Mouse (Mus musculus) c-Kit-positive CD71-negative TER-119-negative erythroid progenitor cells, embryonic 14.5 days (primary cell): ENCODE results near the gene Pitpnb.

ENCODE experiments used
- DNase-seq: peaks from one replicate; pipeline ENCODE4 v3.0.0-alpha.2; 2013; ENCODE audit warnings: low read depth

Pitpnb gene

GRCm38 (mm10) chr5:111421424-111421823 lies 90.9 kb downstream of the Pitpnb start:
- no peak for DNase-seq

- no peak for DNase-seq
Measured at GRCm38 (mm10) chr5:111422058-111422800, 91.7 kb downstream of the Pitpnb start.

DNA sequence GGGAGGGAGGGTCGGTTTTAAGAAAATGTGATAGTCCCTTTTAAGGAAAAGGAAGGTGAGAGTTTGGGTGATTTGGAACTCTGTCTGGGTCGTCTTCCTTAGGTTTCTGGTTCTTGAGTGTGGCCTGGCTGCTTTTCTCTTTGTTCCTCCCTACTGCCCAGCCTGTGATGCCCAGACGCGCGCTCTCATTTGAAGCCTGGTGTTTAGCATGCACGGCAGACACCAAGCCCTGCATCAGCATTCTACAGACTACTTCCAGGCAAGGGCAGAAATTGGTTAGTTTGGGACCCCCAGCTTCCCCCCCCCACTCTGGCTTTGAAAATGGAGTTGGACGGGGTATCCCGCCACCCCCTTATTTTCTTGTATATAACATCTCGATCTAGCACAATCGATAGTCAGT lies 92.4 kb downstream of the Pitpnb start:
- no peak for DNase-seq

DNA sequence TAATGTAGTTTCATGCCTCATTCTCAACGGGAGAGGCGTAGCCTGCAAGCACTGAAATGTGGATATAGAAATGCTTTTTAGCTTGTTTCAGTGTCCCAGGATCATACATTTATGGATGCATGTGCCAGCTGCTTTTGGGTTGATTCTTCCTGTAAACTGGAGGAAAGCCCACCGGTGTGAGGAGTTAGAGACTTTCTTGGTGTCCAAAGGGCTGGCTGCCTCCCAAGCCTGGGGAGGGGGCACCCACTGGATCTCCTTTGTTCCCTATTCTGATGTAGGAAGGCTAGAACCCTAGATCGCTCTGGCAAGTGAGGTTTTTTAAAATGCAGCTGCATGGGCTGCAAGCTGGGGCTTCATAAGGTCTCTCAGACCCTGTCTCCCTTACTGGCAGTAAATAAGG lies 93.1 kb downstream of the Pitpnb start:
- no peak for DNase-seq

GRCm38 (mm10) chr5:111425813-111426212 lies 95.2 kb downstream of the Pitpnb start:
- no peak for DNase-seq

DNA sequence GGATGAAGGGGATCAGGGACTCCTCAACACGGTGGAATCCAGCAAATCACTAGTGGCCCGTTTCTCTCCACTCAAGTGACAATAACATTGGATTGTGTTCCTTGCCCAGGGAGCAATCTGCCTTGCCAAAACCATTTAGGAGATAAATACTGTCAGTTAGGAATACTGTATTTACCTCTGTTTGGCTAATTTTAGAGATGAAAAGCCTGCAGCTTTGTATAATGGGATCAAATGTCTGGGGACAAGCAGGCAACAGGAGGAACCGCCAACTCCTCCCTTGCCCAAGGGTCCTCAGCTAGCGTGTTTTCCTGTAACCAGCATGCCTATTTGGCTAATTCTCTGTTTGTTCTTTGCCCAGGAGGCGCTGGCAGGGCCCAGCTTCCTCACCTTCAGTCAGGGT lies 95.7 kb downstream of the Pitpnb start:
- DNase-seq, result no peak

DNA sequence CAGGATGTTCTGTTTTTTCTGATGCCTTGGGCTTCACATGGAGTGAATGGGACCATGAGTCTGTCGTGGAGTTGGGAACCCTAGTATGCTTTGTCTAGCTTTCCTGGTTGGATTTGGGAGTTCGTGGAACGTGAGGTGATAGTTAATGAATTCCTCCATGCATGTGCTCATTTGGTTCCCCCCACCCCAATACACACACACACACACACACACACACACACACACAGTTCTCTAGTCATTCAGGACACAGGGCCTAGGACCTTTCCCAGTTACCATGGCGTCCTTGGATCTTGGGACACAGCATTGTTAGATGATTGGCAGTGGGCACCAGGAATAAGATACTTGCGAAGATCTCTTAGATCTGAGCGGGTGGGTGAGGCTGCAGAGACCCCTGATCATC lies 98.3 kb downstream of the Pitpnb start:
- no peak for DNase-seq

DNA sequence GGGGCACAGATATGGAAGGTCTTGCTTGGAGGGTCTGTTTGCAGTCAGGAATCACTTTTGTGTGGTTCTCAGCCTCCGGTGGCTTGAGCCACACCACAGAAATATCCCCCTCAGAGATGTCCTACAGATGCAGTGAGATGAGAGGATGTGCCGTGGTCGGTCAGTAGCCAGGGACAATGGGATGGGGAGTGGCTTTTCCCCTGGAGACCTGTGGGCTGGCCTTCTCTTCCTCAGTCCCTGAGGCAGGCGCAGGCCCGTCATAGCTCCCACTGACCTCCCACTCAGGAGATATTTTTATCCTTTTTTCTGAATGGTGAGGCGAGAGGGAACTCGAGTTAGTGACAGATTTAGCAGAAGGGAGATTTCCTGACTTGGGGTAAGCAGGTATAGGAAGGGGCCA lies 99.2 kb downstream of the Pitpnb start:
- DNase-seq, result no peak

- no peak for DNase-seq
Measured at GRCm38 (mm10) chr5:111431007-111431730, 100.6 kb downstream of the Pitpnb start.

DNA sequence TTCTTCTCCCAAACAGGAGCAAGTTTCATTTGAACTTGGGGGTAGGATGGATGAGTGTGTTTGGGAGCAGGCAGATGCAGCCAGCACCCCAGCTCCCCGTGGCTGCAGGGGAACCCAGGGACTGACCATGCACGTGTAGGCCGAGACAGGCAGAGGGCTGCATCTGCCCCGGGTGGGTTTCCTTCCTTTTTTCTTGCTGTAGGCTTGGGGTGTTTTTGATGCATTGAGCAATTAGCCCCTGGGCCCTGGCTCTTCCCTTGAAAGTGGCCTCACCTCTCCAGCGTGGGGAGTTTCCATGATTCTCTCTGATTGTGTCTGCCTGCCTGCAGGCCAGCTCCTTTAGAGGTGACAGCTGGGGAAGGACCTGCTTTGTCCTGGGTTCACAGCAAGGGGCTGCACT lies 102.3 kb downstream of the Pitpnb start:
- DNase-seq, result no peak

DNA sequence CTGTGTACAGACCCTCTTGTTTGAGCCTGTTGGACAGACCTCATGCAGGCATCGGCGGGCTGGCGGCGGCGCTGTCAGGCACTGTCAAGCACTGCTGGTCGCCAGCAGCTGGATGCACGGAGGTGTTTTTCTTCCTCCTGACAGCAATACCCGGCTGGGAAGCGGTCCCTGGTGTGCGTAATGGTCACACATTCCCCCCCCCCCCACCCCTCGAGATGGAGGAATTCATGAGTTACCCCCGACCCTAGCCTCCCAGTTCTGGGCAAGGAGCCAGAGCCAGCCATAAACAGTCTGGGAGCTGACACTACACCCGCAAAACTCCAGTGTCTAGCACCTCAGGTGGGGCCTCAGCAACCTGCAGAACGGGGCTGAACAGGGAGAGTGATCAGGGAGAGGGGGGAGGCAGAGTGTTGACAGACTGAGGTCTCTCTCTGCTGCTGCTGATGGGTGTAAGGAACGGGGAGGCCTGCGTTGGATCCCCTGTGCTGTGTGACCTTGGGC lies 103.8 kb downstream of the Pitpnb start:
- DNase-seq, result no peak

DNA sequence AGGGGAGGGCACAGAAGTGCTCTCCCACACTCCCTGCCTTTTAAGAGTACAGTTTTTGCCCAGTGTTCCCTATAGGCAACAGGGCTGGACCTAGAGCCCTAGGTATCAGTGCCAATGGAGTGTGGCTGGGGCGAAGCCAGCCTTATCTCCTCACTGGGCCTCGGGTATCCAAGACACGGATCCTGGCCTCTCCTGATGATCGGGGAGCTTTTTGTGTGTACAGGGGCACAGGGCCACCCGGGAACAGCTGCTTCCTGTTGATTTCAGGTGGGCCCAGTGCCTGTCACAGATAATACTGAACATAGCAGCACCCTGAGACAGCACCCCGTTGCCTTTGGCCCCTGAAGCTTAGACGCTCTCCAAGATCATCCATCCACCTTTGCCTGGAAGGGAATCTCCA lies 105.7 kb downstream of the Pitpnb start:
- DNase-seq, result no peak

DNA sequence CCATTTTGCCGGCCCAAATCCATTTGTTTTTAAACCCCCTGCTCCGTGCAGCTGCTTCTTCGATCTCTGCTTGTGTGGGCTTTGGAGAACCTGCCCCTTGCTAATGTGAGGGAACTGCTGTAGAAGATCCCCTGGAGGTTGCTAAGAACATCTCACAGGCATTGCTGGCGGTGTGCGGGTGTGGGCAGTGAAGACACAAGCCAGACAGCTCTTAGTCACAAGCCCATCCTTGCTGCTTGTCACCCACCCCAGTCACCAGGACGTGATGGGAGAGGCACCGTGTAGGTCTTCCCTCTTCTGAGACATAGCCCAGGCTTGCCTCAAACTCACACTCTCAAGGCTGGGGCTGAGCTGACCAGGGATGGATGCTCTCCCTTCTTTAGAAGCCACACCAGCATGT lies 106.6 kb downstream of the Pitpnb start:
- DNase-seq, result no peak
